Mouse (Mus musculus) embryonic facial prominence, embryonic 11.5 days (tissue): ENCODE data around the gene 2010111I01Rik. TPM values are rescaled to one million over a fixed set of nuclear protein-coding genes. Genes with fewer than 3 reads are reported as not detected.
"Not testable (repeated sequence)": the region's sequence is repeated elsewhere in the genome, so short reads cannot be mapped to it uniquely, and the experiment has no call there.

Source experiments
- ATAC-seq: fragments of 200-750 bp; cut with Nextera tagmentation; replicated peaks from 2 replicates; pipeline ENCODE4 v1.8.0; 2017; ENCODE audit warnings: low read depth; ENCODE audit not compliant: insufficient number of reproducible peaks, low FRiP score, low TSS enrichment
- DNase-seq: peaks from one replicate; pipeline ENCODE4 v3.0.0-alpha.2; 2015; ENCODE audit warnings: low spot score
- H3K27ac ChIP-seq: fragments of 300-500 bp; sonication (generic); replicated peaks from 2 replicates; pipeline ENCODE4 v1.5.1; 2014; ENCODE audit warnings: mild to moderate bottlenecking, low read depth, low read length, control low read depth
- H3K27me3 ChIP-seq: fragments of 300-500 bp; sonication (generic); 2 replicates; pipeline ENCODE4 v1.6.1; 2014; ENCODE audit warnings: mild to moderate bottlenecking, low read length, moderate library complexity, mixed read lengths; ENCODE audit not compliant: control insufficient read depth, insufficient read depth
- H3K36me3 ChIP-seq: fragments of 300-500 bp; sonication (generic); replicated peaks from 2 replicates; pipeline ENCODE4 v1.6.1; 2014; ENCODE audit warnings: low read depth, mild to moderate bottlenecking, low read length, moderate library complexity, mixed read lengths; ENCODE audit not compliant: control insufficient read depth, insufficient read depth
- H3K4me1 ChIP-seq: fragments of 300-500 bp; sonication (generic); 2 replicates; pipeline ENCODE4 v1.6.1; 2014; ENCODE audit warnings: low read length, mixed read lengths; ENCODE audit not compliant: control insufficient read depth, insufficient read depth
- H3K4me2 ChIP-seq: fragments of 300-500 bp; sonication (generic); 2 replicates; pipeline ENCODE4 v1.6.1; 2014; ENCODE audit warnings: low read depth, mild to moderate bottlenecking, control low read depth, low read length, moderate library complexity
- H3K4me3 ChIP-seq: fragments of 300-500 bp; sonication (generic); 2 replicates; pipeline ENCODE4 v1.5.1; 2014; ENCODE audit warnings: low read depth, low read length, control low read depth
- H3K9ac ChIP-seq: fragments of 300-500 bp; sonication (generic); replicated peaks from 2 replicates; pipeline ENCODE4 v1.6.1; 2014; ENCODE audit warnings: mild to moderate bottlenecking, control low read depth, low read length
- H3K9me3 ChIP-seq: fragments of 300-500 bp; sonication (generic); replicated peaks from 2 replicates; pipeline ENCODE4 v1.6.1; 2016; ENCODE audit warnings: mild to moderate bottlenecking, low read length, inconsistent platforms, mixed read lengths; ENCODE audit not compliant: control insufficient read depth
- WGBS: fragments of 180-500 bp; shearing (Covaris S2); extraction: QIAGEN DNeasy Blood & Tissue Kit; methylation state at CpG from one replicate; pipeline ENCODE4 v1.1.7; 2014; 5-methylcytosine and 5-hydroxymethylcytosine counted together
- polyA plus RNA-seq: library from polyadenylated mRNA; unstranded; fragments of >200 nt; fragmentation: Nextera tagmentation; extraction: Ambion mirVana; gene quantifications from 2 replicates; pipeline ENCODE4 v1.2.1, GENCODE M21; 2014

The 2010111I01Rik gene
- polyA plus RNA-seq, 1 experiment from 2014 or later, result 125 TPM

DNA sequence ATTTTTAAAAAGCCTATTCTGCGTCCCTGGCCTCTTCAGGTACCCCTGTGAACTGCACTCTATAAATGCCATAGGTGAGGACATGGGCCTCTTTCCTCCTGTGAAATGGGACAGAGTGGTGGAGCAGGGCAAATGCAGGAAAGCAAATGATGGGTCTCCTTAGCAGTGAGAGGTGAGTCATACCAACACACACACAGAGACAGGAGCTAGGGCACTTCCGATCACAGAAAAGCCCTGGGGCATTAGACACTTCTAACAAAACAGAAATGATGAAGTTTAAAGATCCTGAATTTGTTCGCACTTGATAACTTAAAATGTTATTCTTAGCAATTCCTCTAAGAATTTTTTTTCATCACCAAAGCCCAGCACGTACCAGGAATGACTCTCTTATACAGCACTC is 375.3 kb downstream of the 2010111I01Rik start:
- DNase-seq, result no peak

GRCm38 (mm10) chr13:63342781-63343180 is 378.1 kb downstream of the 2010111I01Rik start:
- no peak overlapping the region for H3K4me3 ChIP-seq
- ATAC-seq, result no peak
- H3K9ac ChIP-seq, result no peak overlapping the region
- 94% methylated on average over 2 of the region's 2 CpGs for WGBS
- no peaks in the 10 kb centered on the region for H3K9me3 ChIP-seq
- H3K4me1 ChIP-seq, result no peaks in the 10 kb centered on the region; the same call in 1 of the 2 replicates
- H3K27me3 ChIP-seq, result no peaks in the 10 kb centered on the region
- H3K36me3 ChIP-seq, result no peaks in the 10 kb centered on the region; the same call in 1 of the 2 replicates
- DNase-seq, result no peak
- H3K4me2 ChIP-seq, result no peak overlapping the region
- no peak overlapping the region for H3K27ac ChIP-seq

More for the DNA sequence above, 375.3 kb downstream of the 2010111I01Rik start:
- Histone ChIP-seq H3K4me2 (no peak overlapping the region), H3K4me3 (no peak overlapping the region), H3K9me3 (no peaks in the 10 kb centered on the region), H3K4me1 (no peaks in the 10 kb centered on the region; the same call in 1 of the 2 replicates), H3K27ac (no peak overlapping the region), H3K36me3 (no peaks in the 10 kb centered on the region), H3K9ac (no peak overlapping the region), H3K27me3 (no peaks in the 10 kb centered on the region)
- WGBS, result 78% methylated on average over 4 of the region's 4 CpGs
- no peak for ATAC-seq

DNA sequence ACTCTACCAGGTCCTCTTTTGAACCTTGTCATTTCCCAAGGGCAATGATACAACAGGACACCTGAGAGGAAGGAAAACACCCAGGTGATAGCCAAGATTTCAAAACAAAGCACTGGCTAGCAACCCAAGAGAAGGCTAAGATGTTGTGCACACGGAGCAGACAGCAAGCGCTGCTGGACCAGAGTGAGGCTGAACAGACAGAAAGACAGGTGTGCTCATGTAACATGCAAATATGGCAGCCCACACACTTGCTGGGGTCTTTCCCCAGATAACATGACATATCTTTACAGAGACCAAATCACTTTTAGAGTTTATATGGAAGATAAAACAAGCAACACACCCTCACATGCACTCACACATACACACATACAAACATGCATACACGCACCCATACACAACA is 379.8 kb downstream of the 2010111I01Rik start:
- Histone ChIP-seq H3K4me3 (no peak overlapping the region), H3K9ac (no peak overlapping the region), H3K27me3 (no peaks in the 10 kb centered on the region), H3K4me1 (no peaks in the 10 kb centered on the region), H3K27ac (no peak overlapping the region), H3K9me3 (no peaks in the 10 kb centered on the region), H3K36me3 (no peaks in the 10 kb centered on the region; the same call in 1 of the 2 replicates), H3K4me2 (no peak overlapping the region)
- ATAC-seq (no peak), DNase-seq (no peak)
- 95% methylated on average over 3 of the region's 3 CpGs for WGBS

- H3K4me1 ChIP-seq, result no peaks in the 10 kb centered on the region
- no peak overlapping the region for H3K27ac ChIP-seq
- H3K9ac ChIP-seq, result no peak overlapping the region
- DNase-seq (no peak), ATAC-seq (no peak)
- H3K4me3 ChIP-seq, result no peak overlapping the region
- no peaks in the 10 kb centered on the region for H3K27me3 ChIP-seq
- H3K36me3 ChIP-seq, result no peaks in the 10 kb centered on the region; the same call in 1 of the 2 replicates
- H3K9me3 ChIP-seq, result no peaks in the 10 kb centered on the region
- WGBS, result 81% methylated on average over 5 of the region's 5 CpGs
- H3K4me2 ChIP-seq, result no peak overlapping the region
Observed at GRCm38 (mm10) chr13:63345476-63346225, 381.0 kb downstream of the 2010111I01Rik start.

DNA sequence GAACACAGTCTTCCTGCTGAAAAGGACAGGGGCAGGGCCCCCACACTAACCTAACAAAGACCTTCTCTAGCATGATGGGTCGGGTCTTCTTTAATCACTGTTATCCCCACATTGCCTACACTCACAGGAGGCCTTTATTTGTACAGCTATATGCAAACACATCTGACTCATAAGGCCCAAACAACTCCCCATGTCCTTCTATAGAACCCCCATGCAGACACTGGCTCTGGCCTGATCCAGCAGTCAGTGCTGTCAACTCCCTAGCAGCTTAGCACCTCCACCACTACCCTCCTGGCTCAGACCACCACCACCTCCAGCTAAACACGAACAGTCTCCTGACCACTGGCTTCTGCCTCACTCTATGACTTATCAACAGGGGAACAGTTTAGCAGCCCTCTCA is 382.9 kb downstream of the 2010111I01Rik start:
- no peaks in the 10 kb centered on the region for H3K4me1 ChIP-seq

DNA sequence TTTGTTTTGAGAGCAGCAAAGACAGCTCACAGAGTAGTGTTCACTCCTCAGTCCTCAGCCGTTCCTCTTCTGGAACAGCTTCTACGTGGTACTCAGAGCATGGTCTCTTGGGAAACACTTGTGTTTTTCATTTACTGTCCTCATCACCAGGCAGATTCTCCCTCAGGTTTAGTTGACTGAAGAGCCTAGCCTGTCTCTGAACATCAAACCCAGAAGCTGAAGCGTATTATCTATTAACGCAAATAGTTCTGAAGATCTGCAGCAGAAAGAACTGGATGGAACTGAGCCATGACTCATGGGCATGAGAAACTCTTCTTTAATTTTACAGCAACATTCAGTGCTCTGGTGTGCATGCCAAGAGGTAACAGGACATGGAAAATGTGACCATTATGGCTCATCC is 385.4 kb downstream of the 2010111I01Rik start:
- ATAC-seq (no peak), DNase-seq (no peak)
- no peaks in the 10 kb centered on the region for H3K27me3 ChIP-seq
- no peak overlapping the region for H3K27ac ChIP-seq
- no peak overlapping the region for H3K4me2 ChIP-seq
- H3K36me3 ChIP-seq, result no peaks in the 10 kb centered on the region; the same call in 1 of the 2 replicates
- H3K9me3 ChIP-seq, result no peaks in the 10 kb centered on the region
- H3K4me3 ChIP-seq, result no peak overlapping the region
- no peak overlapping the region for H3K9ac ChIP-seq
- WGBS, result 82% methylated on average over 4 of the region's 4 CpGs
- H3K4me1 ChIP-seq, result no peaks in the 10 kb centered on the region

More for the DNA sequence above, 382.9 kb downstream of the 2010111I01Rik start:
- ATAC-seq (no peak), DNase-seq (no peak)
- H3K9ac ChIP-seq, result no peak overlapping the region
- H3K9me3 ChIP-seq, result no peaks in the 10 kb centered on the region
- H3K4me3 ChIP-seq, result no peak overlapping the region
- H3K4me2 ChIP-seq, result no peak overlapping the region
- no peaks in the 10 kb centered on the region for H3K27me3 ChIP-seq
- WGBS, result 91% methylated on average over 2 of the region's 2 CpGs
- no peaks in the 10 kb centered on the region; the same call in 1 of the 2 replicates for H3K36me3 ChIP-seq
- no peak overlapping the region for H3K27ac ChIP-seq

DNA sequence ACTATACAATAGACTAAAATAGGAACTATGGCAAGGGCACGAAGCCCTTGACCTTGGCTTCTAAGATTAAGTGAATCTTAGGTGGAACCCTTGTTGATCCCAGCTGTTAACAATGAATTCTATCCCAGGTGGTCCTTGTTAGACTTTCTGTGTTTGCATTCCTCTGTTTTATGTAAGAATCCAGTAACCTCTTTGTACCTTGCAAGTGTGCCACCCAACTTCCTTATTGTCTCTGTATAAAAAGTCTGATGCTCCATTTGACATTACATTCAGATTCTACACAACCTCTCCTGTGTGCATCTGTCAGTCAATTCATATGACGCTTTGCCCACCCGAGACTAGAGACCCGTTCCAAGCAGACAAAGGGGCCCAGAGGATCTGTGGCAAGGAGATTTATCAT is 388.6 kb downstream of the 2010111I01Rik start:
- not testable (repeated sequence) for DNase-seq, H3K27ac ChIP-seq, H3K36me3 ChIP-seq, H3K9me3 ChIP-seq, H3K9ac ChIP-seq, H3K4me2 ChIP-seq, H3K27me3 ChIP-seq, H3K4me3 ChIP-seq, ATAC-seq, H3K4me1 ChIP-seq
- WGBS, result 81% methylated on average over 4 of the region's 4 CpGs

DNA sequence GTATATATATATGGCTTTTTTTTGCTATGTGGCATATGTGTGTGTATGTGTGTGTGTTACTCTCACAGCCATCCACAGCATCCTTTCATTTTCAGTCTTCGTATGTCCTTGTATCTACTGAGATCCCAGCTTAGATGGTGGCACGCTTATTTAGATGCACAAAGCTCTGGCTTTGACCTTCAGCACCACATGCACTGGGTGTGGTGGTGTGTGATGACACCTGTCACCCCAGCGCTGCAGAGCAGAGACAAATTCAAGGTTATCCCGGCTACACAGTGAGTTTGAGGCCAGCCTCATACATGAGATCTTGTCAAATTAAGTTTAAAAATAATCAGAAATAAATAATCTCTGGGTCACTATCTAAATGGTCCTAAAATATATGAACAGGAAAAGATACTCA is 391.4 kb downstream of the 2010111I01Rik start:
- ATAC-seq (no peak), DNase-seq (no peak)
- Histone ChIP-seq H3K9ac (no peak overlapping the region), H3K27ac (no peak overlapping the region), H3K4me1 (no peaks in the 10 kb centered on the region), H3K36me3 (no peaks in the 10 kb centered on the region), H3K27me3 (no peaks in the 10 kb centered on the region), H3K9me3 (no peaks in the 10 kb centered on the region), H3K4me2 (no peak overlapping the region), H3K4me3 (no peak overlapping the region)
- 92% methylated on average over 4 of the region's 4 CpGs for WGBS
